Mouse (Mus musculus): Measurements from ENCODE around the gene Ptf1a. TPM values are rescaled to one million over a fixed set of nuclear protein-coding genes. Genes with fewer than 3 reads are reported as not detected.

Ptf1a gene
- total RNA-seq (2022), result not detected

- DNase-seq, result no peak
These were observed at the start of gene Ptf1a for GRCm38 (mm10) chr2:19444931-19445831. Gene Ptf1a, plus strand, starts transcription at chr2:19445663.

GRCm38 (mm10) chr2:19405409-19405808 lies 40.1 kb upstream of the Ptf1a start:
- DNase-seq, result no peak

- no peak for DNase-seq
These were observed 38.9 kb upstream of the Ptf1a start for GRCm38 (mm10) chr2:19406531-19406930.

- peak; percentile 11 for DNase-seq
These were observed 31.1 kb upstream of the Ptf1a start for GRCm38 (mm10) chr2:19414222-19414965.

GRCm38 (mm10) chr2:19415063-19415521 lies 30.4 kb upstream of the Ptf1a start:
- no peak for DNase-seq

- no peak for DNase-seq
These were observed 29.4 kb upstream of the Ptf1a start for GRCm38 (mm10) chr2:19416066-19416465.

- DNase-seq, result no peak
These were observed 25.6 kb upstream of the Ptf1a start for GRCm38 (mm10) chr2:19419686-19420345.

GRCm38 (mm10) chr2:19422226-19422625 lies 23.2 kb upstream of the Ptf1a start:
- DNase-seq, result no peak

GRCm38 (mm10) chr2:19423086-19423485 lies 22.4 kb upstream of the Ptf1a start:
- DNase-seq, result no peak

- no peak for DNase-seq
These were observed 16.4 kb upstream of the Ptf1a start for GRCm38 (mm10) chr2:19429031-19429430.

GRCm38 (mm10) chr2:19429691-19430690 lies 15.5 kb upstream of the Ptf1a start:
- no peak for DNase-seq

- no peak for DNase-seq
These were observed 14.7 kb upstream of the Ptf1a start for GRCm38 (mm10) chr2:19430746-19431145.

GRCm38 (mm10) chr2:19431186-19431585 lies 14.3 kb upstream of the Ptf1a start:
- DNase-seq, result no peak

GRCm38 (mm10) chr2:19431614-19432323 lies 13.7 kb upstream of the Ptf1a start:
- no peak for DNase-seq

GRCm38 (mm10) chr2:19444346-19444745 lies 1.1 kb upstream of the Ptf1a start:
- DNase-seq, result no peak

GRCm38 (mm10) chr2:19445871-19446501 lies 523 bp downstream of the Ptf1a start:
- DNase-seq, result no peak

- no peak for DNase-seq
These were observed 1.3 kb downstream of the Ptf1a start for GRCm38 (mm10) chr2:19446746-19447145.

GRCm38 (mm10) chr2:19448042-19448700 lies 2.7 kb downstream of the Ptf1a start:
- no peak for DNase-seq

GRCm38 (mm10) chr2:19449308-19449707 lies 3.8 kb downstream of the Ptf1a start:
- DNase-seq, result no peak

GRCm38 (mm10) chr2:19452531-19453055 lies 7.1 kb downstream of the Ptf1a start:
- DNase-seq, result no peak

Measured in adrenal gland, adult 8-10 months (tissue).